Mouse (Mus musculus): ENCODE measurements around the gene Meltf. TPM values are rescaled to one million over a fixed set of nuclear protein-coding genes. Genes with fewer than 3 reads are reported as not detected.
A peak's percentile ranks its signal among the peaks of the same experiment; 100 is the strongest.

Gene Meltf
- 0.05 TPM in 1 of 2 replicates, not detected in the other for polyA plus RNA-seq (2012; rRNA removed)

DNA sequence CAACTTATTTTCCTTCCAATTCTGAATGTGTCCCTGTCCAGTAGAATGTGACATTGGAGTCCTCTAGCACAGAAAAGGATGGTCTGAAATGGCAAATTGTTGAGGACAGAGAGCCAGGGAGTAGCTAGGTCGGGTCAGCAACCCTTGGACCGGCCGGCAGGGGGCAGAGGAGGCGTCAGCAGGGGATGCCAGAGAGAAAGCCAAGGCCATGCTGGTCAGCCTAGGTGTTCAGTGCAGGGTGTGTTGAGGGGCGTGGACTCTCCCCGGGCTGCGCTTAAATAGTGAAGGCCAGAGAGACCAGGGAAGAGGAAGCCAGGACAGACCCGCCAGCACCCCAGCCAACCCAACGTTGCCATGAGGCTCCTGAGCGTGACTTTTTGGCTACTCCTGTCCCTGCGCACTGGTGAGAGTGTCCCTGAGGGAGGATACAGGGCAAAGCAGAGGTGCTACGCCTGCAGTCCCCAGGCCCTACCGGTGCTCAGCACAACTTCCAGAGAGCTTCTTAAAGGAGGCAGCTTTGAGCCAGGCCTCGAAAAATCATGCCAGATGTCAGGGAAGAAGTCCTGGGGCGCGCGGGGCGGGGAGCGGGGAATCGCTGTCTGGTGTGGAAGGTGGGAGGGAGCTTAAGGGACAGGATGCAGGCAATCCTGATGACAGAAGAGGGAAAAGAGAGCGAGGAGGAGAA, at the start of gene Meltf:
TSS of gene Meltf (plus strand) at position 238 of the 685 bp plus-strand sequence.
- WGBS: 34% methylated on average over 21 of the region's 21 CpGs
- H3K36me3 ChIP-seq (ENCODE audit: control insufficient read depth, insufficient read depth, low read length): peaks cover 1% of the 10 kb centered on the region; the same call in 1 of the 2 replicates
- H3K4me3 ChIP-seq (ENCODE audit: low read depth, low read length): no peak within 1 kb of the TSS
- no peak within 1 kb of the TSS for H3K27ac ChIP-seq (ENCODE audit: insufficient read depth, low read depth, low read length)
- no peaks in the 10 kb centered on the region for H3K27me3 ChIP-seq (ENCODE audit: control insufficient read depth, insufficient read depth, low read length)
- H3K4me1 ChIP-seq (ENCODE audit: control insufficient read depth, insufficient read depth, insufficient read length, low read length): peaks cover 6% of the 10 kb centered on the region
- TF ChIP-seq CTCF (IDR thresholded peaks at IDR 0.05; ENCODE audit: extremely low read depth, insufficient read length, insufficient replicate concordance, low read depth, low read length) (peak; percentile 84), POLR2A (IDR thresholded peaks at IDR 0.05; ENCODE audit: low read depth, low read length) (no peak)

DNA sequence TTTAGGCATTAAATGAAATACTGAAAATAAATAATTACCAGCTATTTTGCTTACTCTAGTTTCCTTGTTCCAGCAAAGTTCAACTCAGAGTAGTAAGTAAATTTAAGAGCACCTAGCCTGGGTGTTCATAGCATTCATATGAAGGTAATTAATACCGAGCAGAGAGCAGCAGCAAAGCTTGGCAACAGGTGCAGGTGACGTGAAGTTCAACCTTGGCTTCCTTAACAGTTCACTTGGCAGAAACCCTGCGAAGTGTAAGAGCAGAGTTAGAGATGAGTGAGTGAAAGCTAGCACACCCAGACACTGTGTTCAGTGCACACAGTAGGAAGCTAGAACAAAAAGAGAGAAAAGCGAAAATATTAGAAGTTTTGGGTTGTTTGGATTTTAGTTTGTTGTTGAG, 47.9 kb upstream of the Meltf start:
- Histone ChIP-seq H3K36me3 (ENCODE audit: control insufficient read depth, insufficient read depth, low read length) (peaks cover 15% of the 10 kb centered on the region), H3K4me1 (ENCODE audit: control insufficient read depth, insufficient read depth, insufficient read length, low read length) (no peaks in the 10 kb centered on the region), H3K27me3 (ENCODE audit: control insufficient read depth, insufficient read depth, low read length) (no peaks in the 10 kb centered on the region), H3K27ac (ENCODE audit: insufficient read depth, low read depth, low read length) (no peak overlapping the region), H3K4me3 (ENCODE audit: low read depth, low read length) (no peak overlapping the region)
- 64% methylated on average over 4 of the region's 4 CpGs for WGBS
- no peak for TF ChIP-seq CTCF (IDR thresholded peaks at IDR 0.05; ENCODE audit: extremely low read depth, insufficient read length, insufficient replicate concordance, low read depth, low read length)
- no peak for TF ChIP-seq POLR2A (IDR thresholded peaks at IDR 0.05; ENCODE audit: low read depth, low read length)

DNA sequence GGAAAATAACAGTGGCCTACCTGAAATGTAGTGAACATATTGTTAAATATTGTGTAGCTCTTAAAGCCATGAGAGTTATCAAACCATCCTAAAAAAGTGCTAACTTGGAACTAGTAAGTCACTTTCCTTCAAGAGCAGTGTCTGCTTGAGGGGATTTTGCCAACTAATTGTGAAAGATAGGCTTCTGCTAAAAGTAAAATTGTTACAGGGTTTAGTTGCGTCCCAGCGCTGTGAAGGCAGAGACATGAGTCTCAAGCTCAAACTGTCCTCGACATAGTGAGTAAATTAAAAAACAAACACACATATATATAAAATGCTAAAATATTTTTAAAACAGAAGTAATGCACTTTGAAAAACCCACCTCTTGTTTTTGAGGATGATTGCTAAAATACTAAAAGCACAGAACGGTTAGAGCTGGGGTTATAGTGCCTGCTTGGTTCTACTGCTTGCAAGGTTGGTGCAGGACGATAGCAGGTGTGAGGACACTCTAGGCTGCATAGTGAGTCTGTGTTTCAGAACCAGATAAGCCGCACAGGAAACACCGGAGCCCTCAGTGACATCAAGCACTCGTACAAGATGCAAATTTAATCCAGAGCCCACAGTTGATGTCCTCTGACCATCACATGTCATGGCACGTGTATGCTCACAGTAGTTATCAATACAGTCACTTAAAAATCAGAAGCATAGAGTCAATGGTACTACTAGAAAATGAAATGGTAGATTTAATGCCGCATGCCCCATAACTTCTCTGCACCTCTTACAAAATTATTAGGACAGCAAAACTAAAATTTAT, 45.8 kb upstream of the Meltf start:
- Histone ChIP-seq H3K4me1 (ENCODE audit: control insufficient read depth, insufficient read depth, insufficient read length, low read length) (no peaks in the 10 kb centered on the region), H3K27me3 (ENCODE audit: control insufficient read depth, insufficient read depth, low read length) (no peaks in the 10 kb centered on the region), H3K27ac (ENCODE audit: insufficient read depth, low read depth, low read length) (no peak overlapping the region), H3K4me3 (ENCODE audit: low read depth, low read length) (no peak overlapping the region), H3K36me3 (ENCODE audit: control insufficient read depth, insufficient read depth, low read length) (peaks cover 18% of the 10 kb centered on the region)
- no peak for TF ChIP-seq CTCF (IDR thresholded peaks at IDR 0.05; ENCODE audit: extremely low read depth, insufficient read length, insufficient replicate concordance, low read depth, low read length)
- TF ChIP-seq POLR2A (IDR thresholded peaks at IDR 0.05; ENCODE audit: low read depth, low read length): no peak
- 94% methylated on average over 10 of the region's 10 CpGs for WGBS

DNA sequence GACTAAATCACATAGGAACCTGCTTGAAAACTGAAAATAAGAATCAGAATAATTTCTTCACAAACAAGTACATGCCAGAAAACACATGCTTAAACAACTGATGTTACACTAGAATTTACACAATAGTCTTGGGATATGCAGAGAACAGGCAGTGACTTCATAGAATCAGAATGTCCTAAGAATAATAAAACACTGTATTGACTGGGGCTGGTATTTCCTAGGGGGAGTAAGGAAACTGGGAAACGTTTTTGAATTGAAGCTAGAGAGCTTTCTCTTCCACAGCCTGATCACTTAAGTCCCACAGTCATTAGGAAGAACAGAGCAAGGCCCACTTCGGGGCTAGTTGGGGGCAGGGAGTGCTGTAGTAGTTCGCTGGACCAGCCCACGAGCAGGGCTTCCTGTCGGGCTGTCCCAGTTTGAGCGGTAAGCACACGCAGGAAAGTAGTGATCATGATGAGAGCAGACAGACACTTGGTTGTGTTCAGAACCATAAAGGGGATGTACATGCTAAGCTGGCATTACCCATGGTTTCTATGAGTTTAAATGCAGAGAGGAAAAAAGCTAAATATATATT, 44.5 kb upstream of the Meltf start:
- TF ChIP-seq POLR2A (IDR thresholded peaks at IDR 0.05; ENCODE audit: low read depth, low read length) (no peak), CTCF (IDR thresholded peaks at IDR 0.05; ENCODE audit: extremely low read depth, insufficient read length, insufficient replicate concordance, low read depth, low read length) (no peak)
- Histone ChIP-seq H3K4me3 (ENCODE audit: low read depth, low read length) (no peak overlapping the region), H3K27me3 (ENCODE audit: control insufficient read depth, insufficient read depth, low read length) (no peaks in the 10 kb centered on the region), H3K4me1 (ENCODE audit: control insufficient read depth, insufficient read depth, insufficient read length, low read length) (no peaks in the 10 kb centered on the region), H3K27ac (ENCODE audit: insufficient read depth, low read depth, low read length) (no peak overlapping the region), H3K36me3 (ENCODE audit: control insufficient read depth, insufficient read depth, low read length) (peaks cover 20% of the 10 kb centered on the region)
- WGBS: 64% methylated on average over 7 of the region's 7 CpGs

DNA sequence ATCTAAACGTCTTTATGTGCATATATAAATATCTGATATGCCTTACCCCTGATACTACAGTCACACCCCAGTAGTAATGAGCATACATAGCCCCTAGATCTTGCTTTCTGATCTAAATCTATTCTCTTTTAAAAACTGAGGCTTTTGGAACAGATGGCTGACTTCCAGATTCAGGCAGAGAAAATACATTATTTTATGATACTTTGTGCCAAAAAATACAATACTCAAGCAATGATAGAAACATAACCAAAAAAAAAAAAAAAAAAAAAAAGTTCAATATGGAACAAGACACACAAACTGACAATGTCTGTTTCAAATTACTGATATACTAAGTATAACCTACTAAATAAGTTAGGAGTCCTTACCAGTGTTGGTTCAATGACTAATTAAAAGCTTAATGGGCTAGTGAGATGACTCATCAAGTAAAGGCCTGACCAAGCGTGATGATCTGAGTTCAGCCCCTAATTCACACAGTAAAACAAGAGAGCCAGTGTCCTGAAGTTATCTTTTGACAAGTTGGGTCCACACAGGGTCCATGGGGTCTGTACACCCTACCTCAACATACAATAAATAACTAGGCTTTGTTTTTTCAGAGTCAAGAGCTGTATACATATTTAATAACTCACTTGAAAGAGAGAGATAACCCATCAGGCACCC, 43.8 kb upstream of the Meltf start:
- peaks cover 18% of the 10 kb centered on the region for H3K36me3 ChIP-seq (ENCODE audit: control insufficient read depth, insufficient read depth, low read length)
- 67% methylated on average over 2 of the region's 2 CpGs for WGBS
- no peak for TF ChIP-seq CTCF (IDR thresholded peaks at IDR 0.05; ENCODE audit: extremely low read depth, insufficient read length, insufficient replicate concordance, low read depth, low read length)
- no peak for TF ChIP-seq POLR2A (IDR thresholded peaks at IDR 0.05; ENCODE audit: low read depth, low read length)
- no peak overlapping the region for H3K27ac ChIP-seq (ENCODE audit: insufficient read depth, low read depth, low read length)
- H3K4me1 ChIP-seq (ENCODE audit: control insufficient read depth, insufficient read depth, insufficient read length, low read length): no peaks in the 10 kb centered on the region
- H3K27me3 ChIP-seq (ENCODE audit: control insufficient read depth, insufficient read depth, low read length): no peaks in the 10 kb centered on the region
- no peak overlapping the region for H3K4me3 ChIP-seq (ENCODE audit: low read depth, low read length)

DNA sequence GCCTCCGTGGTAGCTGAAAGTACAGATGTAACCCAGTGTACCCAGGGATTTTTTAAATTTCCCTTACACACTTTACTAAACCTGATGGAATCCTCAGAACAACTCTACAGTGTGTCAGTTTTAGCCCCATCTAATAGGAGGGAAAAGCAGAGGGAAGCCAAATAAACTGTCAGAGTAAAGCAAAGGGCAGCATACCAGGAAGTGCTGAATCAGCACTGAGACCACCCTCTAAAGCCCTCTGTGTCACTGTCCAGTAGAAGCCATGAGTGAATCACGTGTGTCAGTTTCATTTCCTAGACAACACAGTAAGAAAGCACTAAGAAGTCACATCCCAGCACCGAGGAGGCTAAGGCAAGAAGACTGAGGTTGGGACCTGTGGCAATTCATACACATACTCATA, 41.2 kb upstream of the Meltf start:
- TF ChIP-seq CTCF (IDR thresholded peaks at IDR 0.05; ENCODE audit: extremely low read depth, insufficient read length, insufficient replicate concordance, low read depth, low read length) (no peak), POLR2A (IDR thresholded peaks at IDR 0.05; ENCODE audit: low read depth, low read length) (no peak)
- H3K27ac ChIP-seq (ENCODE audit: insufficient read depth, low read depth, low read length): no peak overlapping the region
- peaks cover 19% of the 10 kb centered on the region for H3K36me3 ChIP-seq (ENCODE audit: control insufficient read depth, insufficient read depth, low read length)
- no peak overlapping the region for H3K4me3 ChIP-seq (ENCODE audit: low read depth, low read length)
- 87% methylated on average over 3 of the region's 3 CpGs for WGBS
- no peaks in the 10 kb centered on the region for H3K27me3 ChIP-seq (ENCODE audit: control insufficient read depth, insufficient read depth, low read length)
- no peaks in the 10 kb centered on the region for H3K4me1 ChIP-seq (ENCODE audit: control insufficient read depth, insufficient read depth, insufficient read length, low read length)
